Mouse (Mus musculus) limb, embryonic 11.5 days (tissue): ENCODE results near the gene Gm45062. TPM values are rescaled to one million over a fixed set of nuclear protein-coding genes. Genes with fewer than 3 reads are reported as not detected.
A peak's percentile ranks its signal among the peaks of the same experiment; 100 is the strongest.

Source experiments
- ATAC-seq: fragments of 200-750 bp; cut with Nextera tagmentation; 2 replicates; pipeline ENCODE4 v1.8.0; 2017; ENCODE audit warnings: low read depth; ENCODE audit not compliant: insufficient number of reproducible peaks, low FRiP score, low TSS enrichment
- DNase-seq: peaks from one replicate; pipeline ENCODE4 v3.0.0-alpha.2; 2015; ENCODE audit warnings: low spot score
- H3K27ac ChIP-seq: fragments of 300-500 bp; sonication (generic); replicated peaks from 2 replicates; pipeline ENCODE4 v1.5.1; 2014; ENCODE audit warnings: low read depth, mild to moderate bottlenecking, low read length
- H3K27me3 ChIP-seq: fragments of 300-500 bp; sonication (generic); 2 replicates; pipeline ENCODE4 v1.6.1; 2014; ENCODE audit warnings: mild to moderate bottlenecking, low read length, mixed read lengths; ENCODE audit not compliant: control insufficient read depth, insufficient read depth
- H3K36me3 ChIP-seq: fragments of 300-500 bp; sonication (generic); 2 replicates; pipeline ENCODE4 v1.6.1; 2014; ENCODE audit warnings: mild to moderate bottlenecking, low read length, moderate library complexity, mixed read lengths; ENCODE audit not compliant: control insufficient read depth, insufficient read depth
- H3K4me1 ChIP-seq: fragments of 300-500 bp; sonication (generic); 2 replicates; pipeline ENCODE4 v1.6.1; 2014; ENCODE audit warnings: low read length, mixed read lengths; ENCODE audit not compliant: control insufficient read depth, insufficient read depth
- H3K4me2 ChIP-seq: fragments of 300-500 bp; sonication (generic); 2 replicates; pipeline ENCODE4 v1.6.1; 2014; ENCODE audit warnings: low read depth, mild to moderate bottlenecking, moderate library complexity; ENCODE audit not compliant: severe bottlenecking
- H3K4me3 ChIP-seq: fragments of 300-500 bp; sonication (generic); 2 replicates; pipeline ENCODE4 v1.5.1; 2014; ENCODE audit warnings: low read depth, low read length
- H3K9ac ChIP-seq: fragments of 300-500 bp; sonication (generic); 2 replicates; pipeline ENCODE4 v1.6.1; 2014; ENCODE audit warnings: mild to moderate bottlenecking, low read length
- H3K9me3 ChIP-seq: fragments of 300-500 bp; sonication (generic); 2 replicates; pipeline ENCODE4 v1.6.1; 2016; ENCODE audit warnings: low read length; ENCODE audit not compliant: control insufficient read depth
- WGBS: fragments of 180-500 bp; shearing (Covaris S2); extraction: QIAGEN DNeasy Blood & Tissue Kit; methylation state at CpG from one replicate; pipeline ENCODE4 v1.1.7; 2014; 5-methylcytosine and 5-hydroxymethylcytosine counted together
- polyA plus RNA-seq: library from polyadenylated mRNA; unstranded; fragments of >200 nt; fragmentation: Nextera tagmentation; extraction: Ambion mirVana; gene quantifications from 2 replicates; pipeline ENCODE4 v1.2.1, GENCODE M21; 2014

The Gm45062 gene
- polyA plus RNA-seq, 1 experiment from 2014 or later: 16.1 TPM

- no peak overlapping the region for H3K4me3 ChIP-seq
- no peak overlapping the region for H3K9ac ChIP-seq
- H3K4me1 ChIP-seq: no peaks in the 10 kb centered on the region
- no peaks in the 10 kb centered on the region for H3K36me3 ChIP-seq
- ATAC-seq (no peak), DNase-seq (no peak)
- no peaks in the 10 kb centered on the region for H3K9me3 ChIP-seq
- no peaks in the 10 kb centered on the region for H3K27me3 ChIP-seq
- H3K4me2 ChIP-seq: no peak overlapping the region
- no peak overlapping the region for H3K27ac ChIP-seq
- 52% methylated on average over 5 of the region's 5 CpGs for WGBS
Measured at GRCm38 (mm10) chr6:8472915-8473314, 213.7 kb downstream of the Gm45062 start.

GRCm38 (mm10) chr6:8473498-8473897 lies 214.2 kb downstream of the Gm45062 start:
- Histone ChIP-seq H3K9ac (no peak overlapping the region), H3K9me3 (no peaks in the 10 kb centered on the region), H3K4me3 (no peak overlapping the region), H3K4me2 (no peak overlapping the region), H3K27ac (no peak overlapping the region), H3K36me3 (no peaks in the 10 kb centered on the region), H3K27me3 (no peaks in the 10 kb centered on the region), H3K4me1 (no peaks in the 10 kb centered on the region)
- ATAC-seq: no peak
- WGBS: 66% methylated on average over 5 of the region's 5 CpGs
- no peak for DNase-seq

- ATAC-seq: no peak
- H3K27ac ChIP-seq: no peak overlapping the region
- 81% methylated on average over 3 of the region's 3 CpGs for WGBS
Measured at GRCm38 (mm10) chr6:8474316-8474715, 215.1 kb downstream of the Gm45062 start.

GRCm38 (mm10) chr6:8474820-8475219 lies 215.6 kb downstream of the Gm45062 start:
- no peak overlapping the region for H3K9ac ChIP-seq
- H3K27me3 ChIP-seq: no peaks in the 10 kb centered on the region
- no peak overlapping the region for H3K4me3 ChIP-seq
- H3K4me1 ChIP-seq: no peaks in the 10 kb centered on the region
- no peaks in the 10 kb centered on the region for H3K36me3 ChIP-seq
- 91% methylated on average over 4 of the region's 4 CpGs for WGBS
- no peak for DNase-seq
- H3K9me3 ChIP-seq: no peaks in the 10 kb centered on the region
- no peak for ATAC-seq
- H3K27ac ChIP-seq: no peak overlapping the region
- no peak overlapping the region for H3K4me2 ChIP-seq

More at GRCm38 (mm10) chr6:8474316-8474715, 215.1 kb downstream of the Gm45062 start:
- no peak overlapping the region for H3K4me2 ChIP-seq
- no peaks in the 10 kb centered on the region for H3K9me3 ChIP-seq
- DNase-seq: no peak
- H3K4me1 ChIP-seq: no peaks in the 10 kb centered on the region
- no peak overlapping the region for H3K9ac ChIP-seq
- no peaks in the 10 kb centered on the region for H3K36me3 ChIP-seq
- no peak overlapping the region for H3K4me3 ChIP-seq
- H3K27me3 ChIP-seq: no peaks in the 10 kb centered on the region

GRCm38 (mm10) chr6:8479176-8479575 lies 219.9 kb downstream of the Gm45062 start:
- Histone ChIP-seq H3K27me3 (no peaks in the 10 kb centered on the region), H3K9me3 (no peaks in the 10 kb centered on the region), H3K4me1 (no peaks in the 10 kb centered on the region), H3K27ac (no peak overlapping the region), H3K9ac (no peak overlapping the region), H3K4me3 (no peak overlapping the region), H3K36me3 (no peaks in the 10 kb centered on the region), H3K4me2 (no peak overlapping the region)
- DNase-seq (no peak), ATAC-seq (peak; percentile 31; the same call in 1 of the 2 replicates)
- 32% methylated on average over 1 of the region's 1 CpGs for WGBS

- H3K4me2 ChIP-seq: no peak overlapping the region
- no peak overlapping the region for H3K9ac ChIP-seq
- H3K4me3 ChIP-seq: no peak overlapping the region
- no peak for ATAC-seq
- H3K36me3 ChIP-seq: no peaks in the 10 kb centered on the region
- no peaks in the 10 kb centered on the region for H3K27me3 ChIP-seq
- no peak overlapping the region for H3K27ac ChIP-seq
- WGBS: 88% methylated on average over 17 of the region's 17 CpGs
- no peaks in the 10 kb centered on the region; the same call in 1 of the 2 replicates for H3K4me1 ChIP-seq
- DNase-seq: no peak
- no peaks in the 10 kb centered on the region for H3K9me3 ChIP-seq
Measured at GRCm38 (mm10) chr6:8484437-8485275, 225.4 kb downstream of the Gm45062 start.

- DNase-seq: no peak
- Histone ChIP-seq H3K4me1 (no peaks in the 10 kb centered on the region; the same call in 1 of the 2 replicates), H3K36me3 (no peaks in the 10 kb centered on the region), H3K9me3 (no peaks in the 10 kb centered on the region), H3K4me3 (no peak overlapping the region), H3K9ac (no peak overlapping the region), H3K27me3 (no peaks in the 10 kb centered on the region), H3K27ac (no peak overlapping the region), H3K4me2 (no peak overlapping the region)
- WGBS: 88% methylated on average over 16 of the region's 16 CpGs
- ATAC-seq: no peak
Measured at GRCm38 (mm10) chr6:8485414-8486175, 226.3 kb downstream of the Gm45062 start.

GRCm38 (mm10) chr6:8486391-8487043 lies 227.3 kb downstream of the Gm45062 start:
- Histone ChIP-seq H3K9ac (no peak overlapping the region), H3K27me3 (no peaks in the 10 kb centered on the region), H3K9me3 (no peaks in the 10 kb centered on the region), H3K27ac (no peak overlapping the region), H3K36me3 (no peaks in the 10 kb centered on the region), H3K4me2 (no peak overlapping the region), H3K4me3 (no peak overlapping the region), H3K4me1 (no peaks in the 10 kb centered on the region; the same call in 1 of the 2 replicates)
- ATAC-seq (no peak), DNase-seq (no peak)
- 83% methylated on average over 17 of the region's 17 CpGs for WGBS
